Mouse (Mus musculus) kidney, postnatal 0 days (tissue): ENCODE results near the gene Gusb. TPM values are rescaled to one million over a fixed set of nuclear protein-coding genes. Genes with fewer than 3 reads are reported as not detected.
"Not testable (repeated sequence)": the region's sequence is repeated elsewhere in the genome, so short reads cannot be mapped to it uniquely, and the experiment has no call there.

Source experiments
- ATAC-seq: fragments of 200-750 bp; cut with Nextera tagmentation; replicated peaks from 2 replicates; pipeline ENCODE4 v1.8.0; 2017; ENCODE audit warnings: low read depth, moderate number of reproducible peaks, moderate TSS enrichment, moderate library complexity; ENCODE audit not compliant: low FRiP score
- DNase-seq: peaks from one replicate; pipeline ENCODE4 v3.0.0-alpha.2; 2016; ENCODE audit warnings: low spot score
- H3K27ac ChIP-seq: fragments of 300-500 bp; sonication (generic); 2 replicates; pipeline ENCODE4 v1.5.1; 2014; ENCODE audit warnings: mild to moderate bottlenecking
- H3K27me3 ChIP-seq: fragments of 300-500 bp; sonication (generic); 2 replicates; pipeline ENCODE4 v1.6.1; 2014; ENCODE audit warnings: low read length, mixed read lengths; ENCODE audit not compliant: insufficient read depth
- H3K36me3 ChIP-seq: fragments of 300-500 bp; sonication (generic); 2 replicates; pipeline ENCODE4 v1.6.1; 2014; ENCODE audit warnings: low read length, mixed read lengths; ENCODE audit not compliant: insufficient read depth
- H3K4me1 ChIP-seq: fragments of 300-500 bp; sonication (generic); replicated peaks from 2 replicates; pipeline ENCODE4 v1.6.1; 2014; ENCODE audit warnings: antibody characterized with exemption, low read length, mixed read lengths; ENCODE audit not compliant: insufficient read depth
- H3K4me2 ChIP-seq: fragments of 300-500 bp; sonication (generic); 2 replicates; pipeline ENCODE4 v1.6.1; 2014; ENCODE audit warnings: mild to moderate bottlenecking, low read length, moderate library complexity, mixed read lengths
- H3K4me3 ChIP-seq: fragments of 300-500 bp; sonication (generic); replicated peaks from 2 replicates; pipeline ENCODE4 v1.5.1; 2014; ENCODE audit warnings: low read depth, low read length
- H3K9ac ChIP-seq: fragments of 300-500 bp; sonication (generic); 2 replicates; pipeline ENCODE4 v1.6.1; 2014; ENCODE audit warnings: low read depth, low read length
- H3K9me3 ChIP-seq: fragments of 300-500 bp; sonication (generic); replicated peaks from 2 replicates; pipeline ENCODE4 v1.6.1; 2016; ENCODE audit warnings: low read length, inconsistent platforms, mixed read lengths
- CTCF ChIP-seq: IDR thresholded peaks from 2 replicates; pipeline ENCODE4 v1.5.1; 2016; ENCODE audit warnings: antibody characterized with exemption, low read depth, mild to moderate bottlenecking, moderate library complexity
- WGBS: fragments of 180-500 bp; shearing (Covaris S2); extraction: QIAGEN DNeasy Blood & Tissue Kit; methylation state at CpG from one replicate; pipeline ENCODE4 v1.1.7; 2014; 5-methylcytosine and 5-hydroxymethylcytosine counted together
- polyA plus RNA-seq: library from polyadenylated mRNA; unstranded; fragments of >200 nt; fragmentation: Nextera tagmentation; extraction: Ambion mirVana; gene quantifications from 2 replicates; pipeline ENCODE4 v1.2.1, GENCODE M21; 2015

The Gusb gene
- polyA plus RNA-seq, 1 experiment from 2014 or later: 52.7 TPM

GRCm38 (mm10) chr5:129947528-129948033, 55.3 kb downstream of the Gusb start:
- no peaks in the 10 kb centered on the region for H3K27me3 ChIP-seq
- ATAC-seq (no peak), DNase-seq (no peak)
- no peak for TF ChIP-seq CTCF
- H3K9me3 ChIP-seq: no peaks in the 10 kb centered on the region
- 90% methylated on average over 2 of the region's 2 CpGs for WGBS
- no peak overlapping the region for H3K9ac ChIP-seq
- H3K36me3 ChIP-seq: no peaks in the 10 kb centered on the region
- H3K4me2 ChIP-seq: no peak overlapping the region
- no peaks in the 10 kb centered on the region; the same call in 1 of the 2 replicates for H3K4me1 ChIP-seq
- no peak overlapping the region for H3K27ac ChIP-seq
- H3K4me3 ChIP-seq: no peak overlapping the region

- Histone ChIP-seq H3K9ac (no peak overlapping the region), H3K27me3 (no peaks in the 10 kb centered on the region), H3K4me1 (no peaks in the 10 kb centered on the region; the same call in 1 of the 2 replicates), H3K36me3 (no peaks in the 10 kb centered on the region), H3K4me3 (no peak overlapping the region), H3K4me2 (no peak overlapping the region), H3K27ac (no peak overlapping the region), H3K9me3 (no peaks in the 10 kb centered on the region)
- TF ChIP-seq CTCF: no peak
- no peak for DNase-seq
- no peak for ATAC-seq
- 85% methylated on average over 1 of the region's 1 CpGs for WGBS
These were observed 59.4 kb downstream of the Gusb start for GRCm38 (mm10) chr5:129943402-129943801.

- H3K9ac ChIP-seq: peak overlapping the region; percentile 76
- H3K27me3 ChIP-seq, H3K4me1 ChIP-seq, H3K9me3 ChIP-seq, H3K36me3 ChIP-seq: not testable (repeated sequence)
- peak; percentile 39 for DNase-seq
- TF ChIP-seq CTCF: peak; percentile 31; the same call in 1 of the 2 replicates
- peak overlapping the region; percentile 74 for H3K27ac ChIP-seq
- H3K4me3 ChIP-seq: peak overlapping the region; percentile 67
- ATAC-seq: peak; percentile 48
- WGBS: 1% methylated on average over 41 of the region's 82 CpGs
- H3K4me2 ChIP-seq: peak overlapping the region; percentile 72
These were observed 60.5 kb downstream of the Gusb start for GRCm38 (mm10) chr5:129942073-129942939.

GRCm38 (mm10) chr5:129941495-129942045, 61.3 kb downstream of the Gusb start, which contains the start of gene Vkorc1l1:
Gene Vkorc1l1, plus strand, starts transcription at chr5:129941970.
- Histone ChIP-seq H3K27ac (peak within 1 kb of the TSS; percentile 74), H3K9me3 (no peaks in the 10 kb centered on the region), H3K4me1 (no peaks in the 10 kb centered on the region; the same call in 1 of the 2 replicates), H3K36me3 (no peaks in the 10 kb centered on the region), H3K9ac (peak within 1 kb of the TSS; percentile 76), H3K4me3 (peak within 1 kb of the TSS; percentile 67), H3K4me2 (peak within 1 kb of the TSS; percentile 72), H3K27me3 (no peaks in the 10 kb centered on the region)
- peak; percentile 6; the same call in 1 of the 2 replicates for TF ChIP-seq CTCF
- WGBS: 1% methylated on average over 52 of the region's 59 CpGs
- ATAC-seq (peak; percentile 97), DNase-seq (peak; percentile 99)

- ATAC-seq (no peak), DNase-seq (peak; percentile 22)
- no peaks in the 10 kb centered on the region for H3K36me3 ChIP-seq
- H3K27ac ChIP-seq: 0 out of 2 replicates have a peak overlapping the region, but pooled peaks have one; percentile 25
- H3K9me3 ChIP-seq: no peaks in the 10 kb centered on the region
- H3K4me2 ChIP-seq: peak overlapping the region; percentile 50
- no peak for TF ChIP-seq CTCF
- H3K4me1 ChIP-seq: no peaks in the 10 kb centered on the region; the same call in 1 of the 2 replicates
- WGBS: 5% methylated on average over 9 of the region's 9 CpGs
- no peaks in the 10 kb centered on the region for H3K27me3 ChIP-seq
- H3K9ac ChIP-seq: no peak overlapping the region
- peak overlapping the region; percentile 67 for H3K4me3 ChIP-seq
These were observed 61.9 kb downstream of the Gusb start for GRCm38 (mm10) chr5:129940736-129941494.

GRCm38 (mm10) chr5:129940281-129940680, 62.6 kb downstream of the Gusb start:
- Histone ChIP-seq H3K4me3 (no peak overlapping the region), H3K9ac (no peak overlapping the region), H3K36me3 (no peaks in the 10 kb centered on the region), H3K9me3 (no peaks in the 10 kb centered on the region), H3K4me2 (no peak overlapping the region; the same call in 1 of the 2 replicates), H3K4me1 (no peaks in the 10 kb centered on the region; the same call in 1 of the 2 replicates), H3K27me3 (no peaks in the 10 kb centered on the region), H3K27ac (no peak overlapping the region)
- WGBS: 35% methylated on average over 2 of the region's 2 CpGs
- no peak for TF ChIP-seq CTCF
- no peak for DNase-seq
- no peak for ATAC-seq

Other genes with a start within 250 kb of the Gusb start
- 65.8 and 66.1 TPM in 2 replicates for gene Psph, start 215.6 kb downstream of the Gusb start, polyA plus RNA-seq
- gene Sumf2, start 156.1 kb downstream of the Gusb start, polyA plus RNA-seq: 52.1 and 55.5 TPM in 2 replicates
- 1,323 and 1,401 TPM in 2 replicates for gene Chchd2, start 115.6 kb downstream of the Gusb start, polyA plus RNA-seq
- gene Zbed5, start 107.3 kb downstream of the Gusb start, polyA plus RNA-seq: 6.1 and 6.6 TPM in 2 replicates
- 0.05 and 0.10 TPM in 2 replicates for gene Phkg1, start 104.5 kb downstream of the Gusb start, polyA plus RNA-seq
- 6.5 and 6.8 TPM in 2 replicates for gene Nupr1l, start 94.5 kb downstream of the Gusb start, polyA plus RNA-seq
- 19.4 and 20.7 TPM in 2 replicates for gene Vkorc1l1, start 61.1 kb downstream of the Gusb start, polyA plus RNA-seq
- 86.4 and 94.1 TPM in 2 replicates for gene Asl, start 26.2 kb upstream of the Gusb start, polyA plus RNA-seq
- gene Crcp, start 26.2 kb upstream of the Gusb start, polyA plus RNA-seq: 36.8 and 42.8 TPM in 2 replicates
- 63.9 and 66.5 TPM in 2 replicates for gene Tpst1, start 70.3 kb upstream of the Gusb start, polyA plus RNA-seq
- gene Kctd7, start 141.8 kb upstream of the Gusb start, polyA plus RNA-seq: 4.0 and 4.2 TPM in 2 replicates
- gene Rabgef1, start 168.7 kb upstream of the Gusb start, polyA plus RNA-seq: 28.1 and 31.8 TPM in 2 replicates
- gene Tmem248, start 214.0 kb upstream of the Gusb start, polyA plus RNA-seq: 33.6 and 41.1 TPM in 2 replicates